Mouse (Mus musculus): ENCODE measurements around the gene Rnf225. TPM values are rescaled to one million over a fixed set of nuclear protein-coding genes. Genes with fewer than 3 reads are reported as not detected.

Rnf225 gene
- polyA plus RNA-seq, 1 experiment, result 2.1 TPM

Other genes with a start within 250 kb of the Rnf225 start
- not detected in 2 replicates for gene Vmn2r55, start 242.4 kb upstream of the Rnf225 start, polyA plus RNA-seq (2012; rRNA removed)
- gene Vmn2r56, start 192.4 kb upstream of the Rnf225 start, polyA plus RNA-seq (2012; rRNA removed), result not detected in 2 replicates
- 3.2 and 3.8 TPM in 2 replicates for gene Zscan18, start 123.8 kb upstream of the Rnf225 start, polyA plus RNA-seq (2012; rRNA removed)
- gene Zfp329, start 108.6 kb upstream of the Rnf225 start, polyA plus RNA-seq (2012; rRNA removed), result 12.3 and 13.9 TPM in 2 replicates
- 21.9 and 22.2 TPM in 2 replicates for gene Zfp110, start 92.7 kb upstream of the Rnf225 start, polyA plus RNA-seq (2012; rRNA removed)
- gene Zfp128, start 46.2 kb upstream of the Rnf225 start, polyA plus RNA-seq (2012; rRNA removed), result 2.5 TPM in 2 replicates
- gene Zscan22, start 29.6 kb upstream of the Rnf225 start, polyA plus RNA-seq (2012; rRNA removed), result 11.4 and 12.3 TPM in 2 replicates
- 2,520 and 2,810 TPM in 2 replicates for gene Rps5, start 5.1 kb upstream of the Rnf225 start, polyA plus RNA-seq (2012; rRNA removed)
- 4.6 and 4.7 TPM in 2 replicates for gene Zfp324, start 38.4 kb downstream of the Rnf225 start, polyA plus RNA-seq (2012; rRNA removed)
- 6.3 and 6.9 TPM in 2 replicates for gene Zfp446, start 50.4 kb downstream of the Rnf225 start, polyA plus RNA-seq (2012; rRNA removed)
- 0.31 and 0.55 TPM in 2 replicates for gene Slc27a5, start 70.8 kb downstream of the Rnf225 start, polyA plus RNA-seq (2012; rRNA removed)
- gene Trim28, start 71.7 kb downstream of the Rnf225 start, polyA plus RNA-seq (2012; rRNA removed), result 186 and 190 TPM in 2 replicates
- 11.7 and 13.2 TPM in 2 replicates for gene Zbtb45, start 82.6 kb downstream of the Rnf225 start, polyA plus RNA-seq (2012; rRNA removed)
- gene Chmp2a, start 107.4 kb downstream of the Rnf225 start, polyA plus RNA-seq (2012; rRNA removed), result 240 and 257 TPM in 2 replicates
- 164 and 172 TPM in 2 replicates for gene Ube2m, start 110.9 kb downstream of the Rnf225 start, polyA plus RNA-seq (2012; rRNA removed)
- 1.2 and 1.3 TPM in 2 replicates for gene Mzf1, start 127.3 kb downstream of the Rnf225 start, polyA plus RNA-seq (2012; rRNA removed)
- gene Vmn1r85, start 167.8 kb downstream of the Rnf225 start, polyA plus RNA-seq (2012; rRNA removed), result not detected in 2 replicates
- not detected in 2 replicates for gene Vmn1r86, start 192.5 kb downstream of the Rnf225 start, polyA plus RNA-seq (2012; rRNA removed)
- not detected in 2 replicates for gene Vmn1r87, start 212.7 kb downstream of the Rnf225 start, polyA plus RNA-seq (2012; rRNA removed)
- gene Vmn1r88, start 232.2 kb downstream of the Rnf225 start, polyA plus RNA-seq (2012; rRNA removed), result not detected in 2 replicates

Data from urinary bladder, adult 2 months (tissue).